Mouse (Mus musculus) forebrain, embryonic 14.5 days (tissue): ENCODE data around the gene Sorbs1. TPM values are rescaled to one million over a fixed set of nuclear protein-coding genes. Genes with fewer than 3 reads are reported as not detected.

Source experiments
- ATAC-seq: fragments of 200-750 bp; cut with Nextera tagmentation; 2 replicates; pipeline ENCODE4 v1.8.0; 2017; ENCODE audit warnings: mild to moderate bottlenecking, moderate library complexity
- DNase-seq: peaks from one replicate; pipeline ENCODE4 v3.0.0-alpha.2; 2015; ENCODE audit warnings: low spot score
- H3K27ac ChIP-seq: fragments of 300-500 bp; sonication (generic); 2 replicates; pipeline ENCODE4 v1.5.1; 2014; ENCODE audit warnings: low read depth, mild to moderate bottlenecking, control low read depth, low read length, moderate library complexity
- H3K27me3 ChIP-seq: fragments of 300-500 bp; sonication (generic); replicated peaks from 2 replicates; pipeline ENCODE4 v1.6.1; 2014; ENCODE audit warnings: low read length, control low read depth, mixed read lengths; ENCODE audit not compliant: control insufficient read depth, insufficient read depth
- H3K36me3 ChIP-seq: fragments of 300-500 bp; sonication (generic); 2 replicates; pipeline ENCODE4 v1.6.1; 2014; ENCODE audit warnings: low read length, control low read depth; ENCODE audit not compliant: control insufficient read depth, insufficient read depth
- H3K4me1 ChIP-seq: fragments of 300-500 bp; sonication (generic); 2 replicates; pipeline ENCODE4 v1.6.1; 2014; ENCODE audit warnings: antibody characterized with exemption, low read length, control low read depth; ENCODE audit not compliant: control insufficient read depth, insufficient read depth
- H3K4me2 ChIP-seq: fragments of 300-500 bp; sonication (generic); 2 replicates; pipeline ENCODE4 v1.6.1; 2014; ENCODE audit warnings: mild to moderate bottlenecking, control low read depth, low read length
- H3K4me3 ChIP-seq: fragments of 300-500 bp; sonication (generic); 2 replicates; pipeline ENCODE4 v1.5.1; 2014; ENCODE audit warnings: low read depth, low read length, control low read depth
- H3K9ac ChIP-seq: fragments of 300-500 bp; sonication (generic); 2 replicates; pipeline ENCODE4 v1.6.1; 2014; ENCODE audit warnings: mild to moderate bottlenecking, low read length, control low read depth, moderate library complexity
- H3K9me3 ChIP-seq: fragments of 300-500 bp; sonication (generic); replicated peaks from 2 replicates; pipeline ENCODE4 v1.6.1; 2016; ENCODE audit warnings: low read length, control low read depth, mixed read lengths; ENCODE audit not compliant: control insufficient read depth
- WGBS: fragments of 180-500 bp; shearing (Covaris S2); extraction: QIAGEN DNeasy Blood & Tissue Kit; methylation state at CpG from one replicate; pipeline ENCODE4 v1.1.7; 2014; 5-methylcytosine and 5-hydroxymethylcytosine counted together
- polyA plus RNA-seq: library from polyadenylated mRNA; unstranded; fragments of >200 nt; fragmentation: Nextera tagmentation; extraction: Ambion mirVana; gene quantifications from 2 replicates; pipeline ENCODE4 v1.2.1, GENCODE M21; 2014

Gene Sorbs1
- polyA plus RNA-seq, 1 experiment from 2014 or later: 61.1 TPM

- Histone ChIP-seq H3K27me3 (no peaks in the 10 kb centered on the region), H3K4me1 (no peaks in the 10 kb centered on the region), H3K9me3 (no peaks in the 10 kb centered on the region), H3K4me2 (no peak overlapping the region), H3K27ac (no peak overlapping the region), H3K9ac (no peak overlapping the region), H3K36me3 (no peaks in the 10 kb centered on the region), H3K4me3 (no peak overlapping the region)
- 98% methylated on average over 5 of the region's 5 CpGs for WGBS
- ATAC-seq: no peak
- no peak for DNase-seq
These were observed 265.1 kb downstream of the Sorbs1 start for GRCm38 (mm10) chr19:40248476-40248875.

- ATAC-seq (no peak), DNase-seq (peak; percentile 36)
- H3K36me3 ChIP-seq: no peaks in the 10 kb centered on the region
- no peak overlapping the region for H3K4me2 ChIP-seq
- H3K9ac ChIP-seq: no peak overlapping the region
- no peaks in the 10 kb centered on the region for H3K9me3 ChIP-seq
- no peak overlapping the region for H3K4me3 ChIP-seq
- 9% methylated on average over 5 of the region's 5 CpGs for WGBS
- H3K27ac ChIP-seq: no peak overlapping the region
- H3K27me3 ChIP-seq: no peaks in the 10 kb centered on the region
- no peaks in the 10 kb centered on the region for H3K4me1 ChIP-seq
These were observed 266.3 kb downstream of the Sorbs1 start for GRCm38 (mm10) chr19:40247268-40247666.

GRCm38 (mm10) chr19:40246646-40247267 is 266.8 kb downstream of the Sorbs1 start:
- 62% methylated on average over 7 of the region's 7 CpGs for WGBS
- DNase-seq (no peak), ATAC-seq (no peak)
- no peaks in the 10 kb centered on the region for H3K4me1 ChIP-seq
- H3K4me3 ChIP-seq: no peak overlapping the region
- H3K27ac ChIP-seq: no peak overlapping the region
- no peaks in the 10 kb centered on the region for H3K9me3 ChIP-seq
- H3K4me2 ChIP-seq: no peak overlapping the region
- no peak overlapping the region for H3K9ac ChIP-seq
- no peaks in the 10 kb centered on the region for H3K27me3 ChIP-seq
- no peaks in the 10 kb centered on the region for H3K36me3 ChIP-seq

Other genes starting within 250 kb of the Sorbs1 start
- gene Pdlim1, start 241.9 kb downstream of the Sorbs1 start, polyA plus RNA-seq: 20.1 and 30.1 TPM in 2 replicates
- 56.3 and 66.1 TPM in 2 replicates for gene Aldh18a1, start 74.7 kb upstream of the Sorbs1 start, polyA plus RNA-seq
- gene Tctn3, start 98.5 kb upstream of the Sorbs1 start, polyA plus RNA-seq: 9.3 and 11.5 TPM in 2 replicates
- 9.1 and 12.8 TPM in 2 replicates for gene Entpd1, start 98.6 kb upstream of the Sorbs1 start, polyA plus RNA-seq
- gene Cc2d2b, start 235.0 kb upstream of the Sorbs1 start, polyA plus RNA-seq: 0.15 and 0.26 TPM in 2 replicates